Mouse (Mus musculus): ENCODE measurements around the gene Itga9.

DNA sequence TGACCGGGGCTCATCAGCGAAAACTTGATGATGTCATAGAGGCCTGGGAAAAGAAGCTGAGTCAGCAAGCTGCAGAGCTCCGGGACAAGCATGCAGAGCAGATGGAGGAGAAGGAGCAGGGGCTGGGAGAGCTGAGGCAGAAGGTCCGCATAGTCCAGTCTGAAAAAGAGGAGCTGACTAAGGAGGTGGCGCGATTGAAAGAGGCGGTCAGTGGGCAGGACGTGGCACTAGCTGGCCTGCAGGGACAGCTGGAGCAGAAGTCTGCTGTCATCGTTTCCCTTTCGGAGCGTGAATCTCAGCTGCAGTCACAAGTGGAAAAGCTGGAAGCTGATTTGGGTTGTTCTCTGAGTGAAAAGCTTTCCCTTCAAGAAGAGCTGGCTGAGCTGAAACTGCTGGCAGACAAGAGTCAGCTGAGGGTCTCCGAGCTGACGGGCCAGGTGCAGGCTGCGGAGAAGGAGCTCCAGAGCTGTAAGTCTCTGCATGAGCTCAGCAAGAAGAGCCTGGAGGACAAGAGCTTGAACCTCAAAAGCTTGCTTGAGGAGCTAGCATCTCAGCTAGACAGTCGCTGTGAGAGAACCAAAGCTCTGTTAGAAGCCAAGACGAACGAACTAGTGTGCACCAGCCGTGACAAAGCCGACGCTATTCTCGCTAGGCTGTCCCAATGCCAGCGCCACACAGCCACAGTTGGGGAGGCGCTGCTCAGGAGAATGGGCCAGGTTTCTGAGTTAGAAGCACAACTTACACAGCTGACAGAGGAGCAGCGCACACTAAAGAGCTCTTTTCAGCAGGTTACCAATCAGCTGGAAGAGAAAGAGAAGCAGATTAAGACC, 49.3 kb upstream of the Itga9 start:
- TF ChIP-seq CTCF (IDR thresholded peaks at IDR 0.05; ENCODE audit: borderline replicate concordance, insufficient read depth, low read depth, low read length), result no peak
- TF ChIP-seq POLR2A (IDR thresholded peaks at IDR 0.05; ENCODE audit: borderline replicate concordance, insufficient read depth, low read length), result no peak
